Mouse (Mus musculus) mature B cell (primary cell): ENCODE results near the gene Sorbs1.
"Not testable (repeated sequence)": the region's sequence is repeated elsewhere in the genome, so short reads cannot be mapped to it uniquely, and the experiment has no call there.

Experiments
- in situ Hi-C: fragments of 300-500 bp; cut with MboI; formaldehyde crosslinking; loops from 2 replicates; pipeline ENCODE4 v1.14.3; 2019

Gene Sorbs1

GRCm38 (mm10) chr19:40513632-40514078 lies at the start of gene Sorbs1:
TSS of gene Sorbs1 (minus strand) at chr19:40513779.
- in situ Hi-C loops, result no loop called here

DNA sequence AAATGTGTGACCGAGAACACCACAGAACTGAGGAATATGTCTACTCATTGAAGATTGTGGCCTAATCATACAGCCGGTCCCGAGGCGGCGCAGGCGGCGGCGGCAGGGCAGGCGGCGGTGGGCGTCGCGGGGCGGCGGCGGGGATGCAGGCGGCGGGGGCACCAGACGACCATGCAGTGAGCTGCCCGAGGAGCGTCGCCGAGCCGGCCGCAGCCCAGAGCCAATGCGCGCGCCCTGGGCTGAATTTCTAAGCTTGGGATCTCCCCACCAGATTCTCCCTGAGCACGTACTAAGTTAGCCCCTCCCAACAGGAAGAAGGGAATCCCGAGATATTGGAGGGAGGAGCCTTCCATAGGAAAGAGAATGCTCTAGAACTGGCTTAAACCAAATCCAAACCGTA lies 47.9 kb upstream of the Sorbs1 start:
- in situ Hi-C loops, result not testable (repeated sequence)

GRCm38 (mm10) chr19:40556029-40556428 lies 42.5 kb upstream of the Sorbs1 start:
- in situ Hi-C loops, result no loop called here

DNA sequence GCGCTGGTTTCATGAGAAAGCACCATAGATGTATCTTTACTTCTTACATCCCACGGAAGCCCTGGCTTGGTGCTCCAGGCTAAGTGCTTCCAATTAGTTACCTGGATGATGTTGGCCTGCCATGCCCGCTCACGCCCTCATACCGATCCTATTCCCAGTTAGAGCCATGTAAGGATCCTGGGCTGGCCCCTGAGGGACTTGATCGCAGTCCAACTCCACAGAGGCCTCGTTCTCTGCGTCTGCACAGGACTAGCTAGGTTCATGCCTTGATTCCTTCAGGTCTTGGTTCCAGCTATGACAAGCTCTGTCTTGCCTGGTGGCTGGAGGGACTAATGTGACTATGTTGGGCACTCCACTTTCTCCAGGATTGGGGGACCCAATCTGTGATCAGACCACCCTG lies 41.6 kb upstream of the Sorbs1 start:
- in situ Hi-C loops, result no loop called here

DNA sequence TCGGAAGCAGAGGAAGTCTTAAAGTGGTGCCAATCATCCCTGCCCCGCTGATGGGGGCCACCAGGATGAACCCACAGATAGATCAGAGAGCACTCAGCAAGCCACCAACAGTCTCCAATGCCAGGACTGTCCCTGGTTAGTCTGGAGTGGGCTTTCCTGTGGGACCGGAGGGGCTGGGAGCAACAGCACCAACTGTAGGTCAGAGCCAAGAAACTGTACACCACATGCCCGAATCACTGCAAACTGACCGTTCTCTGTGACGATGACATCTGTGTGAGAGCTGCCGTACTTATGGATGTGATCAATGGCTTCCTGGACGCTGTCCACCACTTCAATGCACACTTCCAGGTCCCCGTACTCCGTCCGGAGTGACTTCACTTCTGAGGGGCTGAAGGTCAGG lies 40.8 kb upstream of the Sorbs1 start:
- in situ Hi-C loops, result no loop called here

- in situ Hi-C loops, result no loop called here
These were observed 40.3 kb upstream of the Sorbs1 start for GRCm38 (mm10) chr19:40553849-40554248.

DNA sequence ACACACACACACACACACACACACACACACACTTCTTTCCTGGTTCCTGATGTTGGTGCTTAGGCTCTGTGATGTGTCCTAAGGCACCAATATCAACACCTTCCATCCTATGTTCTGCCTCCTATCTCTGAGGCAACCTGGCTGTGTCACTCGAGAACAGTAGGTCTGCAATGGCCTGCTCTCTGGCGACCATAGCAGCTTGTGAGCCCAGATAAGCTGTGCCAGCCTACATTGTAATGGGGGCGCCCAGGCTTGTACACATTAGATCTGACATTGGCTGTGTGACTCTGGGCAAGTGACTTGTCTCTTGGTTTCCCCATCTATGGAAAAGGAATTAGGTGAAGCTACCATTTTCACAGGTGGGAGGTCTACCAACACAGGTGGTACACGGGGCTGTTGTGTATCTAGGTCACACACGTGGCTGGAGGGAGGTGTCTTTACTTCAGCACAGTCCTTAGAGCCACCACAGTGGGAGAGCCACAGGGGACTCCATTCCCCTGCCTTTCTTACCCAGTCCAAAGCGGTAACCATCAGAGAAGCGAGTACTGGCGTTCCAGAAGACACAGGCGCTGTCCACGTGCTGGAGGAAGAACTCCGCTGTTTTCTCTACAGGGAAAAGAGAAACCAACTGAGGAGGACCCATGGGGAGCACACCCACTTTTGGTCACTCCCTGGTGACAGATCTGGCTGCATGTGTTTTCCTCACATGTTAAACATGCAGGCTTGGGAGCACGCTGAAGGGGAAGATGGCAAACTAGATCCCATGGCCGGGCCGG lies 39.6 kb upstream of the Sorbs1 start:
- in situ Hi-C loops, result no loop called here

DNA sequence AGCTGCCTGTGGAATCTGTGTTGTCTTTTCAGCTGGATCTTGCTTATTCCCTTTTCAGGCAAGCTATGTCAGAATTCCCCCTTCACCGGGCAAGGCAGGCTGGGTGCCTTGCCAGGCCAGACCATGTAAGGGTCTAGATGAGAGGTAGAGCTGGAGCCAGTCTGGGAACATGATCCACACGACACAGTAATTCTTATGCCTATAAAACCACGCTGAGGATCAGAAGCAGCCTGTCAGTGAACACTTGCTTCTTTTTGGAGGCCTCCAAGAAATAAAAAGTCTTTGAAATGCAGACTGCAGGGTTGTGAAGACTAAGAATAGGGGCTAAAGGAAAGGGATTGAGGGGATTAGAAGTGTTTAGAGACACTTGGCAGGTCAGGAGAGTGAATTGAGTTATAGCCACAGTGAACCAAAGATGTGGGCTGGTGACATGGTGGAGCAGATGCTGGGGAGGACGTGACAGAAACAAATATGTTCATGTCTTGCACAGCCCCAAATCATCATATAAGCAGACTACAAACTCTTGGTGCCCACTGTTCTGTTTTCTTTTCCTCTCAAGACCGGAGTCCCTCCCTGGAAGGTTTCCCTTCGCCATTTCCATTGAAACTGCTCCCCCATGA lies 36.0 kb upstream of the Sorbs1 start:
- in situ Hi-C loops, result loop anchor here (10.0 kb wide), 1 partner anchor 165 kb away; no protein-coding TSS in a partner anchor

DNA sequence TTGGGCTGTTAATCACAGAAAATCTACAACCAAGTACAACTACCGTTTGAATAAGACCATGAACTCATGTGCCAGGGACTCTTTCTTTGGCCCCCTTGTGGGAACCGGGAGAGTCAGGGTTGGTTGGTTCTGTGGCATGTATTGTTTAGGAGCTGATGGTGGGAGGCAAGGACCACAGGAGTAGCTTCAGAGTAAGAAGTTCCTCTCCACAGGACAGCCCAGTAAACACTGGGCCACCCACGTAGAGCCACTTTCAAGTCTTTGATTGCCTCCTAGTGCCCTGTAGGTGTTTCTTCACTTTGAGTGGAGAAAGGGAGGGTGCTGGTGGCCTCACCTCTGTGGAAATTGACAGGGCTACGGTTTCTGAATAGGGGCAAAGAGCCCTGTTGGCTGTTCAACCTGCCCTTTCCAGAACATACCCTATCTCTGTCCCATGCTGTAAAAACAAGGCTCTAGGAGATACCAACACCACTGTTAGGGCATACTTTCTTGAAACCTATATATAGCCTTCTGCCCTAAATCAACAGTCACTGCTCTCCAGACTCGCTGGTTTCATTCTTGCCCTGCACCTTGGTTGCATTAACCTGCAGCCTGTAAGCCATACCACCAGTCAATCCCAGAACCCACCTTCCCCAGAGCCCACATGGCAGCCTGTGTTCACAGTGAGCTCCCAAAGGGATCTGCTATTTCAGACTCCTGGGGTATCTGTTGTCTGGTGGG lies 35.4 kb upstream of the Sorbs1 start:
- in situ Hi-C loops, result loop anchor here (10.0 kb wide), 1 partner anchor 164 kb away; no protein-coding TSS in a partner anchor

DNA sequence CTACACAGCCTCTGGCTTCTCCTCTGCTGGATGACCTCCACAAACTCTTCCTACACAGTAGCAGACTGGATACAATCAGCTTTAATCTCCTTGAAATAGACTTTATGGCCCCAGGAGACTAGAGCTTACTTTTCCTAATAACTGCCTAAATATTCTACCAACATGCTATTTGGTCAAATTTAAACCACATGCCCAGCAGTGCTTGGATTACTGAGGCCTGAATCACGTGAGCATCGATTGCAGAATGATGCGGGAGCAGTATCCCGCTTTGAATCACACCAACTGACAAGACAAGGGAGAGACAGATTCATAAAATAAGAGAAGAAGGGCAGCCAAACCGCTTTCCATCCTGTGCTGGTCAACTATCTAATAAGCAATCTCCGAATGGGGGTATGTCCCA lies 34.8 kb upstream of the Sorbs1 start:
- in situ Hi-C loops, result loop anchor here (10.0 kb wide), 1 partner anchor 164 kb away; no protein-coding TSS in a partner anchor

- in situ Hi-C loops, result loop anchor here (10.0 kb wide), 1 partner anchor 160 kb away; no protein-coding TSS in a partner anchor
These were observed 31.3 kb upstream of the Sorbs1 start for GRCm38 (mm10) chr19:40544856-40545255.

DNA sequence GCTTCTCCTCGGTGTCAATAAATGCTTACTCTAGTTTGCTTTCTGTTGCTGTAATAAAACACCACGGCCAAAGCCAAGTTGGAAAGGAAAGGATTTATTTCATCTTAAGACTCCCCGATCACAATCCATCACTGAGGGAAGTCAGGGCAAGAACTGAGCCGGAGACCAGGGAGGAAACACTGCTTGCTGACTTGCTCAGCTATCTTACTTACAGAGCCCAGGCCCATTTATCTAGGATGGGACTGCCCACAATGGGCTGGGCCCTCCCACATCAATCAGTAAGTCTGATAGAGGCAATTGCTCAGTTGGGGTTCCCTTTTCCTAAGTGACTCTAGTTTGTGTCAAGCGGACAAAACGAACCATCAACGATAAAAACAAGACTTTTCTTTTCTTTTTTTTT lies 29.2 kb upstream of the Sorbs1 start:
- in situ Hi-C loops, result loop anchor here (10.0 kb wide), 1 partner anchor 158 kb away; no protein-coding TSS in a partner anchor

DNA sequence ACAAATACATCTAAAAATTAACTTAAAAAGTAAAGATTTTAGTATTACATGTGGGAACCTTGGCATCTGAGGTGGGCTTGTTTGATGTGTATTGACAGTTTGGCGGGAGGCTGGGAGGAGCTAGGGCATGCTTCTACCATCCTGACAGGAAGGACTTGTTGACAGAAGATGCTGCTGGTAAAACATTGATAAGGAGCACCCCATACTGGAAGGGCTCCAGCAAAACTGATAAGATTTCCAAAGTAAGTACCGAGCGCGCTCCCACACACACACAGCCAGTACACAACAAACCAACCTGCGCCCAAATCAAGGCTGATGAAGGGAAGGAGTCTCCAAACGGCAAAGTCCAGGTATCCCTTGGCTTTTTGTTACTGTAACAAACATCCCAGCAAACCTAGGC lies 22.9 kb upstream of the Sorbs1 start:
- in situ Hi-C loops, result no loop called here

- in situ Hi-C loops, result no loop called here
These were observed 18.9 kb upstream of the Sorbs1 start for GRCm38 (mm10) chr19:40532525-40532924.

DNA sequence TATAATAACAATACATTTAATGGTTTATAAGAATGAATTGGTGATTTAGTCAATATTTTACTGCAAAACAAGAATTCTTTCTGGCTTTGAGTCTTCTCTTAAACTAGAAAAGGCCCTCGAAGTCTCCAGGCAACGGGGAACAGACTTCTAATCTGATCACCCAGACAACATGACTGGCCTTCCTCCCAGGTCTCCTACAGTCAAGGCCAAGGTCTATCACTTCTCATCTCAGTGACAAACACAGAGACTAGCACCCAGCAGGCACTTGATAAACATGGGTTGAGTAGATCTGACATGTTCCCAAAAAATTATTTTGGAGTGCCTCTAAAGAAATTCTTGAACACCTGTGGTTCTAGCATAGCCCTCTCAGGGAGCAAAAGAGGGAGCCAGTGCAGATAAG lies 16.7 kb upstream of the Sorbs1 start:
- in situ Hi-C loops, result no loop called here

GRCm38 (mm10) chr19:40528254-40528653 lies 14.7 kb upstream of the Sorbs1 start:
- in situ Hi-C loops, result no loop called here

DNA sequence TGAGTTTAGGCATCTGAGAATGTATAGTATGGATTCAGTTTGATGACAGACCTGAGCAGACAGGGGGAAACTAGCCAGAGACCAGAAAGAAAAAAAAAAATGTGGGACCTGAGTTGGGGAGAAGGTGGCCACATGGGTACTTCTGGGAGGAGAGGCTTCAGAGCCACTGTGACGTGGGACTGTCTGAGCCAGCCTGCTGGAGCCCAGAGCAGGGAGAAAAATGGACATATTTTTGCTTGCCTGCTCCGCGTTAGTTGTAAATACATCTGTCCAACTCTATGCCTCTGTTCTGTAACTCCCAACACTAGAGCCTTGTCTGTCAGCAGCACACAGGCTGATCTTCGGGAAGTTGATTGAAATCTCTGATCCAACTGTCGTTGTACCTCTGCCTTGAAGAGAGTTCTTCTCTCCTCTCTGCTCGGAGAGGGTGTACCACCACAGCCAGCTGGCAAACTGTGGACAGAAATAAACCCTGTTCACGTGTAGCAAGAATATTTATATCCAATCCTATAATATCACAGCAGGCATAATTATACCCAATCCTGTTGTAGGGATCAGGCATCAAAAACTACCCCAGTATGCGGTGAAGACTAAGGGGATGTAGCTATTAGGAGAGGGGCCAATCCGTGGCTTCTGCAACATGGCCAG lies 12.9 kb upstream of the Sorbs1 start:
- in situ Hi-C loops, result no loop called here

GRCm38 (mm10) chr19:40523431-40524005 lies 9.9 kb upstream of the Sorbs1 start:
- in situ Hi-C loops, result no loop called here

- in situ Hi-C loops, result no loop called here
These were observed 6.8 kb upstream of the Sorbs1 start for GRCm38 (mm10) chr19:40520403-40520802.

DNA sequence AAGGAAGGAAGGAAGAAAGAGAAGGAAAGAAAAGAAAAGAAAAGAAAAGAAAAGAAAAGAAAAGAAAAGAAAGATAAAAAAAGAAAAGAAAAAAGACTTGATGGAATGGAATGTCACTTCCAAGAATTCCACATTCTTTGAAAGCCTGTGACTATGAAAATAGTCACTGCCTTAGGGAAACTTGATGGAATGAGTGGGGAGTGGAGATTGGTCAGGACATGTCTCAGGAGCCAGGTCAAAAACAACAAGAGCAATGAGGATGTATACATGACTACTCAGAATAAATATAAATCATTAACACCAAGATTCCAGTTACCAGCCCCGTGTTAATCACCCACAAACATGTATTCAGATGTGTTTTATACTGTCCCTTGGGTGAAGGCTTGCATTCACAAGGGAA lies 5.1 kb upstream of the Sorbs1 start:
- in situ Hi-C loops, result no loop called here

DNA sequence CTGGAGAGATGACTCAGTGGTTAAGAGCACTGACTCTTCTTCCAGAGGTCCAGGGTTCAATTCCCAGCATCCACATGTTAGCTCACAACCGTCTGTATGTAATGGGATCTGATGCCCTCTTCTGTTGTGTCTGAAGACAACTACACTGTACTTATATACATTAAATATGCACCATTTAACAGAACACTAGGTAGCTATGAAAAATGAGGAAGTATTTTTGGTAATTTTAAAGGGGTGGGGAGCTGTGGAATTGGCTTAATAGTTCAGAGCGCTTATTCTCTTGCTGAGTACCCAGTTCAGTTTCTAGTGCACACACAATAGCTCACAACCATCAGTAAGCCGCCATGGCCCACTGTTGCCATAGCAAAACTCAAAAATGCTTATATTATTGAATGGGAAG lies 2.0 kb upstream of the Sorbs1 start:
- in situ Hi-C loops, result no loop called here

GRCm38 (mm10) chr19:40514376-40514775 lies 797 bp upstream of the Sorbs1 start:
- in situ Hi-C loops, result no loop called here
